8 mouse cellular contexts compared by ENCODE assay signal in the genomic region with DNA sequence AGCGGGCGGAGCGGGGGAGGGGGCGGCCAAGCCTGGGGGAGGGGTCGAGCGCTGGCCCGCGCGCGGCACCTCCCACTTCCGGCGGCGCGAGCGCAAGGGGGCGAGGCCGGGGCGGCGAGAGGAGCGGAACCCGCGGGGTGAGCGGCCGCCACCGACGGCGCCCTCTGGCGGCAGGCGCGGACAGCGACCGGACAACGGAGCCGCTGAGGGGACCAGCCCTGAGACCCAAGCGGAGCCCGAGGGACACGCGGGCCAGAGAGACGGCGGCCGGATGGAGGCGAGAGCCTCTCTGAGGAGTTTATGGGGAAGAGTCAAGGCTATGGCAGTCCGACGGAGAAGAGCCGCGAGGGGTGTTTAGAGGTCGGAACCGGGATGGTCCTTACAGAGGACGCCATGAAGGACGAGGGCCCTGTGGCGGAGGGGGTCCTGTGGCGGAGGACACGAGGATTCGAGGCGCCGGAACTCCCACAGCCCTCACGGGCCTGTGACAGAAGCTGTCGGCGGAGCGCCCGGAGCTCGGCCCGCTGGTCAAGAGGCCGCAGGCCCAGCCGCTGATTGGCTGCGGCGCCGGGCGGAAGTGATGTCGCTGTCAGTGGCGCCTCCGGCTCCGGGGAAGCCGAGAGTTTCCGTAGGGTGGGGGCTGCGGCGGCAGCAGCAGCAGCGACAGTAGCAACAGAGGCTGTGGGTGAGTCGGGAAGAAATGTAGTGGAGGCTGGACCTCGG. TPM values are rescaled to one million over a fixed set of nuclear protein-coding genes. Genes with fewer than 3 reads are reported as not detected.
DNase-seq lines count a peak whose midpoint lies in the region; ATAC-seq and TF ChIP-seq lines count a peak whose summit lies in the region.

A gene (plus strand): TSS at position 143 of the 723 bp plus-strand sequence.
A gene (minus strand): TSS at position 557 of the 723 bp plus-strand sequence.

- peak; percentile 94 for ATAC-seq in forebrain, postnatal 0 days
- peak; percentile 91 for ATAC-seq in lung, embryonic 15.5 days (ENCODE audit: borderline replicate concordance, extremely low read depth, low FRiP score, low TSS enrichment)

- no peaks in the 10 kb centered on the region for H3K4me1 ChIP-seq in ES-E14 (ENCODE audit: control insufficient read depth in 2 of 2, insufficient read depth in 2 of 2, low read length in 2 of 2, poor library complexity in 1 of 2)
- H3K4me1 ChIP-seq in forebrain, postnatal 0 days (ENCODE audit: insufficient read depth) = peaks cover 9% of the 10 kb centered on the region; the same call in 1 of the 2 replicates
- H3K4me1 ChIP-seq in lung, embryonic 15.5 days = peaks cover 21% of the 10 kb centered on the region

- peak; percentile 86 for TF ChIP-seq CTCF in forebrain, postnatal 0 days (IDR thresholded peaks at IDR 0.05; ENCODE audit: low read depth)

- H3K36me3 ChIP-seq in ES-E14 (ENCODE audit: control insufficient read depth, insufficient read depth, low read length, poor library complexity, severe bottlenecking) = peaks cover 15% of the 10 kb centered on the region
- peaks cover 33% of the 10 kb centered on the region for H3K36me3 ChIP-seq in forebrain, postnatal 0 days (ENCODE audit: insufficient read depth)
- peaks cover 42% of the 10 kb centered on the region for H3K36me3 ChIP-seq in lung, embryonic 15.5 days

- no peaks in the 10 kb centered on the region for H3K9me3 ChIP-seq in ES-E14 (ENCODE audit: control insufficient read depth, insufficient read depth, low read depth, low read length)
- no peaks in the 10 kb centered on the region for H3K9me3 ChIP-seq in forebrain, postnatal 0 days (ENCODE audit: low read length)
- no peaks in the 10 kb centered on the region for H3K9me3 ChIP-seq in lung, embryonic 15.5 days

- H3K9ac ChIP-seq in ES-E14 (ENCODE audit: insufficient read depth, low read depth, low read length, poor library complexity, severe bottlenecking) = peak within 1 kb of the TSS; percentile 82
- H3K9ac ChIP-seq in forebrain, postnatal 0 days = peak within 1 kb of the TSS; percentile 97
- H3K9ac ChIP-seq in lung, embryonic 15.5 days = peak within 1 kb of the TSS; percentile 77

- WGBS in forebrain, postnatal 0 days = under 1% methylated on average over 72 of the region's 80 CpGs
- WGBS in lung, embryonic 15.5 days = 0% methylated on average over 68 of the region's 80 CpGs

- H3K4me3 ChIP-seq in ES-E14 (ENCODE audit: insufficient read depth in 1 of 2, low read depth in 1 of 2, low read length in 2 of 2, poor library complexity in 1 of 2, severe bottlenecking in 1 of 2) = peak within 1 kb of the TSS; percentile 77 to 86
- peak within 1 kb of the TSS; percentile 99 for H3K4me3 ChIP-seq in forebrain, postnatal 0 days (ENCODE audit: low read depth, low read length)
- peak within 1 kb of the TSS; percentile 77 for H3K4me3 ChIP-seq in lung, embryonic 15.5 days

- H3K27ac ChIP-seq in ES-E14 (ENCODE audit: insufficient read depth, low read depth, low read length, poor library complexity, severe bottlenecking) = peak within 1 kb of the TSS; percentile 41
- peak within 1 kb of the TSS; percentile 95 for H3K27ac ChIP-seq in forebrain, postnatal 0 days (ENCODE audit: low read depth, low read length)
- H3K27ac ChIP-seq in lung, embryonic 15.5 days = peak within 1 kb of the TSS; percentile 93

- peak; percentile 60 for DNase-seq in ES-E14 (ENCODE audit: low read depth, low spot score)
- peak; percentile 92 for DNase-seq in cerebellum, adult 11-12 months
- DNase-seq in forebrain, postnatal 0 days = peak; percentile 92
- DNase-seq in heart, postnatal 4 days = peak; percentile 95
- peak; percentile 78 to 86 for DNase-seq in layer of hippocampus, adult 8-10 months (ENCODE audit: low spot score in 2 of 2)
- peak; percentile 84 for DNase-seq in ovary, adult 18-20 months (ENCODE audit: low spot score)
- DNase-seq in thymus, postnatal 0 days (ENCODE audit: low spot score) = peak; percentile 90

- no peaks in the 10 kb centered on the region for H3K27me3 ChIP-seq in forebrain, postnatal 0 days (ENCODE audit: insufficient read depth, low read length)
- H3K27me3 ChIP-seq in lung, embryonic 15.5 days = no peaks in the 10 kb centered on the region

- H3K4me2 ChIP-seq in forebrain, postnatal 0 days (ENCODE audit: low read depth) = peak within 1 kb of the TSS; percentile 82
- peak within 1 kb of the TSS; percentile 67 for H3K4me2 ChIP-seq in lung, embryonic 15.5 days

- in situ Hi-C loops in ES-E14 (cut with MboI; ENCODE audit: low sequenced_read_pairs in 2 of 2, unreplicated experiment in 2 of 2) = no loop called here

TF ChIP-seq in ES-E14, 5 proteins besides CTCF, POLR2A, EP300 and RAD21:
- TF ChIP-seq HCFC1 (IDR thresholded peaks at IDR 0.05; ENCODE audit: borderline replicate concordance, insufficient read depth, low read length) (no peak), MAFK (IDR thresholded peaks at IDR 0.05; ENCODE audit: insufficient read depth, low read depth, low read length) (no peak), ZC3H11A (IDR thresholded peaks at IDR 0.05; ENCODE audit: borderline replicate concordance, low read depth, low read length) (no peak), ZNF384 (IDR thresholded peaks at IDR 0.05; ENCODE audit: low read depth, low read length) (no peak), CHD2 (IDR thresholded peaks at IDR 0.05; ENCODE audit: low read depth, low read length) (no peak)

RNA-seq across cellular contexts. Expression of the first gene that starts in this region (rescaled TPM):
- total RNA-seq in ES-E14 (2012; rRNA removed) = 21.3 and 33.5 TPM in 2 replicates
- 32.5 and 33.8 TPM in 2 replicates for total RNA-seq in forebrain, postnatal 0 days (2014; rRNA removed)
- polyA plus RNA-seq in forebrain, postnatal 0 days (2015; fragmentation: Nextera tagmentation; extraction: Ambion mirVana) = 13.7 and 16.1 TPM in 2 replicates
- 10 to 100 TPM; 20.6 to 25.2 TPM for total RNA-seq in heart, postnatal 4 days (2021)
- 10 to 100 TPM; 23.8 to 33.7 (median 26.2) TPM for total RNA-seq in layer of hippocampus, adult 8-10 months (2022)
- polyA plus RNA-seq in lung, embryonic 15.5 days (2015; fragmentation: Nextera tagmentation; extraction: Ambion mirVana) = 20.3 and 25.4 TPM in 2 replicates
- polyA plus RNA-seq in thymus, postnatal 0 days (2015; fragmentation: Nextera tagmentation; extraction: Ambion mirVana) = 24.2 and 31.3 TPM in 2 replicates

RNA-seq across cellular contexts. Expression of the second gene that starts in this region (rescaled TPM):
- total RNA-seq in ES-E14 (2012; rRNA removed) = 13.5 and 16.3 TPM in 2 replicates
- total RNA-seq in forebrain, postnatal 0 days (2014; rRNA removed) = 52.2 and 62.9 TPM in 2 replicates
- polyA plus RNA-seq in forebrain, postnatal 0 days (2015; fragmentation: Nextera tagmentation; extraction: Ambion mirVana) = 53.8 and 73.5 TPM in 2 replicates
- 10 to 100 TPM; 36.3 to 39.4 TPM for total RNA-seq in heart, postnatal 4 days (2021)
- 10 to 100 TPM; 67.3 to 79.6 (median 72.2) TPM for total RNA-seq in layer of hippocampus, adult 8-10 months (2022)
- 43.2 and 51.1 TPM in 2 replicates for polyA plus RNA-seq in lung, embryonic 15.5 days (2015; fragmentation: Nextera tagmentation; extraction: Ambion mirVana)
- 27.0 and 35.6 TPM in 2 replicates for polyA plus RNA-seq in thymus, postnatal 0 days (2015; fragmentation: Nextera tagmentation; extraction: Ambion mirVana)

Comparison
In these comparisons a context has a peak if more than half of its experiments do, and no peak if none do; other contexts are left out.
1. Peak in every context shown above with its lines: DNase-seq, ATAC-seq, H3K4me3 ChIP-seq and H3K27ac ChIP-seq.
2. H3K27ac ChIP-seq: peak in every context shown above with its lines; median percentile 95 in forebrain, postnatal 0 days; 93 in lung, embryonic 15.5 days; 41 in ES-E14.